Mouse (Mus musculus) midbrain, embryonic 12.5 days (tissue): ENCODE data around the gene Ppp1r12b. TPM values are rescaled to one million over a fixed set of nuclear protein-coding genes. Genes with fewer than 3 reads are reported as not detected.

Experiments
- ATAC-seq: fragments of 200-750 bp; cut with Nextera tagmentation; 2 replicates; pipeline ENCODE4 v1.8.0; 2017; ENCODE audit warnings: low read depth, moderate TSS enrichment, moderate library complexity; ENCODE audit not compliant: low FRiP score
- H3K27ac ChIP-seq: fragments of 300-500 bp; sonication (generic); replicated peaks from 2 replicates; pipeline ENCODE4 v1.5.1; 2016; ENCODE audit warnings: mild to moderate bottlenecking
- H3K27me3 ChIP-seq: fragments of 300-500 bp; sonication (generic); 2 replicates; pipeline ENCODE4 v1.6.1; 2016; ENCODE audit warnings: mild to moderate bottlenecking
- H3K36me3 ChIP-seq: fragments of 300-500 bp; sonication (generic); 2 replicates; pipeline ENCODE4 v1.6.1; 2016
- H3K4me1 ChIP-seq: fragments of 300-500 bp; sonication (generic); 2 replicates; pipeline ENCODE4 v1.6.1; 2016
- H3K4me2 ChIP-seq: fragments of 300-500 bp; sonication (generic); replicated peaks from 2 replicates; pipeline ENCODE4 v1.6.1; 2016; ENCODE audit warnings: mild to moderate bottlenecking, moderate library complexity
- H3K4me3 ChIP-seq: fragments of 300-500 bp; sonication (generic); 2 replicates; pipeline ENCODE4 v1.5.1; 2016; ENCODE audit warnings: mild to moderate bottlenecking
- H3K9ac ChIP-seq: fragments of 300-500 bp; sonication (generic); replicated peaks from 2 replicates; pipeline ENCODE4 v1.6.1; 2016; ENCODE audit warnings: mild to moderate bottlenecking, moderate library complexity
- H3K9me3 ChIP-seq: fragments of 300-500 bp; sonication (generic); 2 replicates; pipeline ENCODE4 v1.6.1; 2016; ENCODE audit warnings: mild to moderate bottlenecking
- WGBS: fragments of 180-500 bp; shearing (Covaris S2); methylation state at CpG from one replicate; pipeline ENCODE4 v1.1.7; 2016; 5-methylcytosine and 5-hydroxymethylcytosine counted together
- microRNA-seq: library from miRNA; unstranded; fragments of <30 nt; microRNA quantifications from one replicate; pipeline ENCODE4, GENCODE M21; 2017
- polyA plus RNA-seq: library from polyadenylated mRNA; unstranded; fragments of >200 nt; fragmentation: Nextera tagmentation; extraction: Ambion mirVana; gene quantifications from 2 replicates; pipeline ENCODE4 v1.2.1, GENCODE M21; 2016

Ppp1r12b gene
- polyA plus RNA-seq, 1 experiment from 2014 or later, result 14.6 TPM

GRCm38 (mm10) chr1:134709411-134710306 lies 246.1 kb downstream of the Ppp1r12b start:
- Histone ChIP-seq H3K27me3 (peaks cover 63% of the 10 kb centered on the region), H3K4me1 (peaks cover 55% of the 10 kb centered on the region), H3K36me3 (no peaks in the 10 kb centered on the region), H3K27ac (peak overlapping the region; percentile 4; the same call in 1 of the 2 replicates), H3K9ac (peak overlapping the region; percentile 77), H3K4me3 (peak overlapping the region; percentile 58), H3K4me2 (peak overlapping the region; percentile 90), H3K9me3 (no peaks in the 10 kb centered on the region)
- ATAC-seq, result peak; percentile 13; the same call in 1 of the 2 replicates
- 10% methylated on average over 26 of the region's 26 CpGs for WGBS

GRCm38 (mm10) chr1:134708801-134709385 lies 246.8 kb downstream of the Ppp1r12b start:
- under 1% methylated on average over 46 of the region's 46 CpGs for WGBS
- Histone ChIP-seq H3K4me3 (peak overlapping the region; percentile 58), H3K27ac (peak overlapping the region; percentile 4; the same call in 1 of the 2 replicates), H3K27me3 (peaks cover 71% of the 10 kb centered on the region), H3K4me2 (peak overlapping the region; percentile 90), H3K36me3 (no peaks in the 10 kb centered on the region), H3K9me3 (no peaks in the 10 kb centered on the region), H3K4me1 (peaks cover 47% of the 10 kb centered on the region), H3K9ac (peak overlapping the region; percentile 77)
- ATAC-seq, result peak; percentile 45

- peak overlapping the region; percentile 90 for H3K4me2 ChIP-seq
- ATAC-seq, result no peak
- no peaks in the 10 kb centered on the region for H3K36me3 ChIP-seq
- 5% methylated on average over 8 of the region's 8 CpGs for WGBS
- no peak overlapping the region for H3K27ac ChIP-seq
- H3K9me3 ChIP-seq, result no peaks in the 10 kb centered on the region
- H3K4me3 ChIP-seq, result peak overlapping the region; percentile 58
- H3K9ac ChIP-seq, result peak overlapping the region; percentile 77
- peaks cover 42% of the 10 kb centered on the region for H3K4me1 ChIP-seq
- H3K27me3 ChIP-seq, result peaks cover 76% of the 10 kb centered on the region
Measured at GRCm38 (mm10) chr1:134708274-134708673, 247.5 kb downstream of the Ppp1r12b start.

GRCm38 (mm10) chr1:134707516-134707915 lies 248.2 kb downstream of the Ppp1r12b start:
- H3K27ac ChIP-seq, result no peak overlapping the region

GRCm38 (mm10) chr1:134706549-134706948 lies 249.2 kb downstream of the Ppp1r12b start:
- 46% methylated on average over 2 of the region's 2 CpGs for WGBS
- Histone ChIP-seq H3K4me1 (peaks cover 33% of the 10 kb centered on the region), H3K27me3 (peaks cover 77% of the 10 kb centered on the region), H3K4me2 (no peak overlapping the region), H3K27ac (no peak overlapping the region), H3K36me3 (no peaks in the 10 kb centered on the region), H3K4me3 (no peak overlapping the region), H3K9ac (no peak overlapping the region), H3K9me3 (no peaks in the 10 kb centered on the region)
- ATAC-seq, result no peak

More at GRCm38 (mm10) chr1:134707516-134707915, 248.2 kb downstream of the Ppp1r12b start:
- Histone ChIP-seq H3K4me3 (no peak overlapping the region), H3K27me3 (peaks cover 76% of the 10 kb centered on the region), H3K9ac (no peak overlapping the region), H3K36me3 (no peaks in the 10 kb centered on the region), H3K4me1 (peaks cover 37% of the 10 kb centered on the region), H3K9me3 (no peaks in the 10 kb centered on the region), H3K4me2 (no peak overlapping the region)
- no peak for ATAC-seq
- WGBS, result 73% methylated on average over 3 of the region's 3 CpGs

Small RNAs within 50 kb of the gene (microRNA-seq; reads per million reads assigned to microRNA genes)
- not detected for gene Gm22232

Other genes with a start within 250 kb of the Ppp1r12b start
- gene Ube2t, start 6.6 kb upstream of the Ppp1r12b start, polyA plus RNA-seq, result 43.2 and 43.9 TPM in 2 replicates
- gene Lgr6, start 149.3 kb upstream of the Ppp1r12b start, polyA plus RNA-seq, result 0.27 and 0.66 TPM in 2 replicates
- 0.58 and 1.1 TPM in 2 replicates for gene Ptpn7, start 176.8 kb upstream of the Ppp1r12b start, polyA plus RNA-seq
- 129 and 143 TPM in 2 replicates for gene Arl8a, start 190.9 kb upstream of the Ppp1r12b start, polyA plus RNA-seq
- not detected in 2 replicates for gene Gpr37l1, start 211.7 kb upstream of the Ppp1r12b start, polyA plus RNA-seq